In genomic region chr4:116463231-116464125, GRCm38 (mm10) we compare ENCODE assay signal across 8 mouse cellular contexts. TPM values are rescaled to one million over a fixed set of nuclear protein-coding genes. Genes with fewer than 3 reads are reported as not detected.
DNase-seq lines count a peak whose midpoint lies in the region; ATAC-seq and TF ChIP-seq lines count a peak whose summit lies in the region.

No protein-coding gene starts in this region.

- no peaks in the 10 kb centered on the region for H3K36me3 ChIP-seq in CH12.LX (replicated peaks in 1 of 2; ENCODE audit: control insufficient read depth in 1 of 2, insufficient read depth in 1 of 2, low read length in 1 of 2)
- no peaks in the 10 kb centered on the region for H3K36me3 ChIP-seq in forebrain, embryonic 11.5 days (ENCODE audit: control insufficient read depth, insufficient read depth, low read length)
- no peaks in the 10 kb centered on the region for H3K36me3 ChIP-seq in heart, postnatal 0 days (replicated peaks; ENCODE audit: control insufficient read depth, insufficient read depth, low read length)

- no peaks in the 10 kb centered on the region for H3K9me3 ChIP-seq in CH12.LX (replicated peaks; ENCODE audit: low read length)
- H3K9me3 ChIP-seq in forebrain, embryonic 11.5 days (ENCODE audit: control insufficient read depth, low read length) = no peaks in the 10 kb centered on the region
- peaks cover 8% of the 10 kb centered on the region; the same call in 1 of the 2 replicates for H3K9me3 ChIP-seq in heart, postnatal 0 days (replicated peaks; ENCODE audit: control insufficient read depth, low read length)

- in situ Hi-C loops in CH12.LX (cut with MboI; ENCODE audit: low pct_ligation_motif_present, low pct_unique_long_range_greater_than_20kb, low sequenced_read_pairs) = no loop called here

- peak overlapping the region; percentile 87 for H3K4me2 ChIP-seq in CH12.LX (ENCODE audit: insufficient read depth, low read depth, poor library complexity, severe bottlenecking)
- H3K4me2 ChIP-seq in forebrain, embryonic 11.5 days (ENCODE audit: low read depth, low read length, severe bottlenecking) = peak overlapping the region; percentile 72
- H3K4me2 ChIP-seq in heart, postnatal 0 days (ENCODE audit: low read depth, low read length) = peak overlapping the region; percentile 78

- H3K27ac ChIP-seq in CH12.LX (ENCODE audit: insufficient read depth, low read depth) = no peak overlapping the region
- peak overlapping the region; percentile 81 for H3K27ac ChIP-seq in forebrain, embryonic 11.5 days (ENCODE audit: low read depth, low read length)
- H3K27ac ChIP-seq in heart, postnatal 0 days (ENCODE audit: low read depth) = peak overlapping the region; percentile 84

- TF ChIP-seq EP300 in CH12.LX (IDR thresholded peaks at IDR 0.05; ENCODE audit: low read length) = no peak
- no peak for TF ChIP-seq EP300 in heart, postnatal 0 days (IDR thresholded peaks at IDR 0.05; ENCODE audit: low read depth)

- H3K4me3 ChIP-seq in CH12.LX (replicated peaks in 1 of 3; ENCODE audit: low read depth in 2 of 3, low read length in 2 of 3, poor library complexity in 1 of 3) = peak overlapping the region; percentile 58 to 98 (median 85)
- peak overlapping the region; percentile 98 for H3K4me3 ChIP-seq in forebrain, embryonic 11.5 days (ENCODE audit: low read depth, low read length)
- peak overlapping the region; percentile 86 for H3K4me3 ChIP-seq in heart, postnatal 0 days (ENCODE audit: low read depth, low read length)

- peaks cover 7 to 15% of the 10 kb centered on the region in 2 experiments; a peak in 3 of 4 replicates for H3K4me1 ChIP-seq in CH12.LX (ENCODE audit: control insufficient read depth in 1 of 2, insufficient read depth in 2 of 2)
- H3K4me1 ChIP-seq in forebrain, embryonic 11.5 days (replicated peaks; ENCODE audit: control insufficient read depth, insufficient read depth, low read length) = peaks cover 6% of the 10 kb centered on the region
- 0 out of 2 replicates have a peak, but pooled peaks cover 7% of the 10 kb centered on the region for H3K4me1 ChIP-seq in heart, postnatal 0 days (ENCODE audit: control insufficient read depth, insufficient read depth)

- H3K9ac ChIP-seq in CH12.LX (ENCODE audit: insufficient read depth, low read depth) = peak overlapping the region; percentile 96
- peak overlapping the region; percentile 93 for H3K9ac ChIP-seq in forebrain, embryonic 11.5 days (ENCODE audit: low read length)
- H3K9ac ChIP-seq in heart, postnatal 0 days (replicated peaks; ENCODE audit: low read depth, low read length) = peak overlapping the region; percentile 89

- dilution Hi-C loops in CH12.LX (cut with MboI; ENCODE audit: extremely low pct_ligation_motif_present, extremely low pct_unique_long_range_greater_than_20kb, low sequenced_read_pairs) = no loop called here

- no peak for TF ChIP-seq RAD21 in CH12.LX (IDR thresholded peaks at IDR 0.05; ENCODE audit: low read depth, low read length)

- no peak for DNase-seq in CH12.LX (ENCODE audit: extremely low read depth)
- peak; percentile 49 for DNase-seq in adrenal gland, postnatal 25 days
- DNase-seq in forebrain, embryonic 11.5 days (ENCODE audit: low spot score) = peak; percentile 83
- DNase-seq in heart, postnatal 0 days (ENCODE audit: low spot score) = peak; percentile 23
- peak; percentile 11 for DNase-seq in layer of hippocampus, adult 9-11 months
- peak; percentile 30 for DNase-seq in lung, postnatal 14 days
- DNase-seq in right cerebral cortex, adult 2 months (ENCODE audit: low spot score in 2 of 2) = peak; percentile 18 to 21
- peak; percentile 35 to 60 for DNase-seq in urinary bladder, postnatal 4 days (ENCODE audit: low spot score in 2 of 2)

- TF ChIP-seq CTCF in CH12.LX (conservative IDR thresholded peaks at IDR 0.05 in 1 of 2, IDR thresholded peaks at IDR 0.05 in 1 of 2; ENCODE audit: low read depth in 2 of 2, low read length in 2 of 2) = no peak
- 0 out of 2 replicates have a peak, but pooled peaks have one; percentile 2 for TF ChIP-seq CTCF in heart, postnatal 0 days (IDR thresholded peaks at IDR 0.05; ENCODE audit: low read depth)

- H3K79me2 ChIP-seq in CH12.LX (replicated peaks; ENCODE audit: control insufficient read depth, extremely low read depth, insufficient read depth, poor library complexity, severe bottlenecking) = peaks cover 16% of the 10 kb centered on the region

- peak; percentile 76 for ATAC-seq in forebrain, embryonic 11.5 days (replicated peaks; ENCODE audit: low FRiP score)
- ATAC-seq in heart, postnatal 0 days (ENCODE audit: insufficient read depth, low read depth) = peak; percentile 61

- no peak for TF ChIP-seq POLR2A in CH12.LX (IDR thresholded peaks at IDR 0.05; ENCODE audit: low read depth, low read length)

- WGBS in forebrain, embryonic 11.5 days = 1% methylated on average over 62 of the region's 74 CpGs
- WGBS in heart, postnatal 0 days = under 1% methylated on average over 56 of the region's 74 CpGs

- peaks cover 2% of the 10 kb centered on the region for H3K27me3 ChIP-seq in CH12.LX (replicated peaks)
- H3K27me3 ChIP-seq in forebrain, embryonic 11.5 days (ENCODE audit: control insufficient read depth, insufficient read depth, low read length) = no peaks in the 10 kb centered on the region
- H3K27me3 ChIP-seq in heart, postnatal 0 days (ENCODE audit: control insufficient read depth, insufficient read depth, low read length) = no peaks in the 10 kb centered on the region

TF ChIP-seq in CH12.LX, 34 proteins besides CTCF, POLR2A, EP300 and RAD21:
- 0 out of 2 replicates have a peak, but pooled peaks have one; percentile 73 for TF ChIP-seq CHD1 (IDR thresholded peaks at IDR 0.05; ENCODE audit: low read depth, low read length)
- no peak for TF ChIP-seq MXI1 (IDR thresholded peaks at IDR 0.05; ENCODE audit: low read depth, low read length)
- peak; percentile 68; the same call in 1 of the 2 replicates for TF ChIP-seq UBTF (IDR thresholded peaks at IDR 0.05; ENCODE audit: low read depth, low read length)
- TF ChIP-seq MYC (IDR thresholded peaks at IDR 0.05; ENCODE audit: low read depth, low read length) = no peak
- TF ChIP-seq SMC3 (IDR thresholded peaks at IDR 0.05; ENCODE audit: low read depth, low read length) = no peak
- TF ChIP-seq ZNF384 (IDR thresholded peaks at IDR 0.05; ENCODE audit: low read depth, low read length) = no peak

RNA-seq across cellular contexts. Expression of gene Mast2, which starts 0.5 kb away (rescaled TPM):
- total RNA-seq in CH12.LX (2012; rRNA removed) (10.0 and 11.1 TPM in 2 replicates), CH12.LX (2014; rRNA removed) (2.5 and 4.2 TPM in 2 replicates)
- polyA plus RNA-seq in CH12.LX (2012; ENCODE audit: insufficient read length, low read depth) = 16.3 and 21.4 TPM in 2 replicates
- 40.7 and 46.7 TPM in 2 replicates for total RNA-seq in adrenal gland, postnatal 25 days (2021)
- 37.6 and 44.1 TPM in 2 replicates for polyA plus RNA-seq in forebrain, embryonic 11.5 days (2014; fragmentation: Nextera tagmentation; extraction: Ambion mirVana)
- 49.8 and 52.5 TPM in 2 replicates for total RNA-seq in heart, postnatal 0 days (2014; rRNA removed; ENCODE audit: low replicate concordance)
- 14.3 and 14.9 TPM in 2 replicates for polyA plus RNA-seq in heart, postnatal 0 days (2015; fragmentation: Nextera tagmentation; extraction: Ambion mirVana)

RNA-seq across cellular contexts. Expression of gene Ipp, which starts 43.9 kb away (rescaled TPM):
- total RNA-seq in CH12.LX (2012; rRNA removed) (16.8 and 17.3 TPM in 2 replicates), CH12.LX (2014; rRNA removed) (14.4 and 15.9 TPM in 2 replicates)
- 20.8 and 24.7 TPM in 2 replicates for polyA plus RNA-seq in CH12.LX (2012; ENCODE audit: insufficient read length, low read depth)
- 14.8 and 22.1 TPM in 2 replicates for total RNA-seq in adrenal gland, postnatal 25 days (2021)
- polyA plus RNA-seq in forebrain, embryonic 11.5 days (2014; fragmentation: Nextera tagmentation; extraction: Ambion mirVana) = 8.1 and 8.8 TPM in 2 replicates
- 6.1 and 6.2 TPM in 2 replicates for total RNA-seq in heart, postnatal 0 days (2014; rRNA removed; ENCODE audit: low replicate concordance)
- polyA plus RNA-seq in heart, postnatal 0 days (2015; fragmentation: Nextera tagmentation; extraction: Ambion mirVana) = 14.9 and 15.9 TPM in 2 replicates
